Mouse (Mus musculus): ENCODE data around the gene Mpg. TPM values are rescaled to one million over a fixed set of nuclear protein-coding genes. Genes with fewer than 3 reads are reported as not detected.

The Mpg gene
- polyA plus RNA-seq, 1 experiment from 2014 or later: 29.7 TPM

DNA sequence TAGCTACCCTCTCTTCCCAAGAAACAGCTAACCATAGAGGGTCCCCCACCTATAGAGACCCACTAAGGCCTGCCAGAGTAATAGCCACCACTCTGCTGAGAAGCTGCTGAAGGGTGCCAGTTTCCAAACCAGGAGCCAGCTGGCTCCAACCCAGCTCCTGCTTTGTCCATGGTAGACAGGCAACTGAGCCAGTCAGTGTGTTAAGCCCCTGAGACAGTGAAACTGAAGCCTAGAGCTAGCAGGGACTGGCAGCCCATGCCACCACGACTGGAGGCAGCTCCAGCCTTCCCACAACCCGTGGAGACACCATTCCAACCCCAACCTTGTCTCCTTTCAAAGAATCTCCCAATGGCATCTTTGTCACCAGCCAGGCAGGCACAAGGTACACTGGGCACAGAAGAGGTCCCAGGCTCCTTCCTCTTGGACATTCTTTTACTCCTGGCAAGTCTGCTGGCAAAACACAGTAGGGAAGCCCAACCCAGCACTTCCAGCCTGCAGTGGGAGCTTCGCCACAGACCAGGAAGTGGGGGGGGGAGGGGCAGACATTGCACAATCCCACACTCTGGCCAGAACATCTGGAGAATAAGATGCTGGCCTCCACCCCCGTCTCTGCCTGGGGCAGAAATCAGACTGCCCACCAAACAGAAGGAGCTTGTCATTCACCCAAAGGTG is 1.7 kb upstream of the Mpg start:
- H3K27me3 ChIP-seq (replicated peaks; ENCODE audit: control insufficient read depth, insufficient read depth, low read length): no peaks in the 10 kb centered on the region
- WGBS: 24% methylated on average over 4 of the region's 4 CpGs
- ATAC-seq (ENCODE audit: low read depth) (no peak; the same call in 1 of the 2 replicates), DNase-seq (ENCODE audit: low spot score) (peak; percentile 86)
- H3K4me3 ChIP-seq (ENCODE audit: low read depth, low read length): no peak overlapping the region
- H3K9ac ChIP-seq (ENCODE audit: low read depth, low read length): no peak overlapping the region
- H3K9me3 ChIP-seq (ENCODE audit: control insufficient read depth, low read length): no peaks in the 10 kb centered on the region
- peaks cover 9% of the 10 kb centered on the region; the same call in 1 of the 2 replicates for H3K36me3 ChIP-seq (ENCODE audit: control insufficient read depth, insufficient read depth, low read length)
- peak overlapping the region; percentile 79 for H3K27ac ChIP-seq (replicated peaks; ENCODE audit: low read depth, low read length)
- H3K4me2 ChIP-seq (ENCODE audit: low read depth, low read length): peak overlapping the region; percentile 7; the same call in 1 of the 2 replicates
- peaks cover 46% of the 10 kb centered on the region for H3K4me1 ChIP-seq (ENCODE audit: control insufficient read depth, insufficient read depth, low read length)

DNA sequence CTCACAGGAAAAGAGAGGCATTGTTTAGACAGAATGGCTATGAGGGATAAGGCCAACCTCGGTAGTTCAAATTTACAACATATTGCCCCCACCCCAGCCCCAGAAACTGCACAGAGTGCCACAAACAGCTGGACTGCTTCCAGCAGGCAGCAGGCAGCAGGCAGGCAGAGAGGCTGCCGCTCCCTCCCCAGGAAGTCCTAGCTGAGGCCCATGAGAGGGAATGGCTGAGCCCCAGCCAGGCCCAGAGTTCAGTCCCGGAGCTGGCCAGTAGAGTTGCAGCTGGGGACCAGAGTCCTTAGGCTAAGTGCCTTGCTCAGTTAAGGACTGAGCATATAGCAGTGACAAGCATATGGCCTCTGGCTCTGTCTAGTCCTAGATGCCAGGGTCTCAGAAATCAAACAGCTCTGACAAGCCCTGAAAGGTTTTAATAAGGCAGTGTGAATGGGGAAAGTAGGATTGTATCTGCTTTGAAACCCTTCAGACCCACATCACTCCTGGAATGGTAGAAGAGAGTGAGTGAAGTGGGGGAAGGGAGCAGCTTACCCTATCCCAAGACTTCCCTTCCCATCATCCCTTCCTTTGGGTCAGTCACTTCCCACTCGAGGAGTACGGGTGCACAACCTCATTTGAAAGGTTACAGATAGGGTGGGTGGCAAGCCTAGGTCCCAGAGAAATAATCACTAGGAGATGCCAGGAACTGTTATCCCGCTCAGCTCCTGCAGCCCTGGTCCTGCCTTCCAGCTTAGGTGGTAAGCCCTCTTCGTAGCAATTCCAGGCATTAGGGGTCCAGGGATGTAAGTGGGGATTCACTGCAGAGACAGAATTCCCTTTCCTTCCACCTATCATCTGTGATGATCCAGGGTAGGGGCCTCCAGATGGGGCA is 842 bp upstream of the Mpg start:
- Histone ChIP-seq H3K27ac (replicated peaks; ENCODE audit: low read depth, low read length) (peak overlapping the region; percentile 79), H3K9ac (ENCODE audit: low read depth, low read length) (no peak overlapping the region), H3K27me3 (replicated peaks; ENCODE audit: control insufficient read depth, insufficient read depth, low read length) (no peaks in the 10 kb centered on the region), H3K9me3 (ENCODE audit: control insufficient read depth, low read length) (no peaks in the 10 kb centered on the region), H3K4me1 (ENCODE audit: control insufficient read depth, insufficient read depth, low read length) (peaks cover 43% of the 10 kb centered on the region), H3K4me3 (ENCODE audit: low read depth, low read length) (0 out of 2 replicates have a peak overlapping the region, but pooled peaks have one; percentile 74), H3K36me3 (ENCODE audit: control insufficient read depth, insufficient read depth, low read length) (peaks cover 14% of the 10 kb centered on the region), H3K4me2 (ENCODE audit: low read depth, low read length) (peak overlapping the region; percentile 84; the same call in 1 of the 2 replicates)
- 44% methylated on average over 7 of the region's 7 CpGs for WGBS
- ATAC-seq (ENCODE audit: low read depth) (no peak), DNase-seq (ENCODE audit: low spot score) (peak; percentile 73)

DNA sequence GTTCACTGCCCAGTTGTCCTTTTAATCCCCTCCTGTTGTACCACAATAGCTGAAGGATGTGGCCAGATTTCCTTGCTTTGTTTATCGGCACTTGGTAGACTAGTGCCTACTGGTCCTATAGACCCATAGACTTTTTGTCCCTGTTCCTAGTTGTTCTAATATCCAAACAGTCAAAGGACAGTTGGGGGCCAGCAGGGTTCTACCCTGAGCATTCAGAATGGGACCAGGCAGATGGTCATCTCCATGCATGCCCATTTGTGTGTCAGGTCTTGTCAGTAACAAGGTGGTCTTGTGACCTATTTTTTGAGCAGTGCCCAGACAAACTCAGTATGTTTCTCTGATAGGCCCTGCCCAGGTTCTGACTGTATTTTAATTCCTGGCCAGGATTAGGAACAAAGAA is 736 bp downstream of the Mpg start:
- Histone ChIP-seq H3K27ac (replicated peaks; ENCODE audit: low read depth, low read length) (peak overlapping the region; percentile 79), H3K4me2 (ENCODE audit: low read depth, low read length) (peak overlapping the region; percentile 84), H3K9ac (ENCODE audit: low read depth, low read length) (peak overlapping the region; percentile 86), H3K36me3 (ENCODE audit: control insufficient read depth, insufficient read depth, low read length) (peaks cover 27% of the 10 kb centered on the region), H3K9me3 (ENCODE audit: control insufficient read depth, low read length) (no peaks in the 10 kb centered on the region), H3K27me3 (replicated peaks; ENCODE audit: control insufficient read depth, insufficient read depth, low read length) (no peaks in the 10 kb centered on the region), H3K4me3 (ENCODE audit: low read depth, low read length) (peak overlapping the region; percentile 74), H3K4me1 (ENCODE audit: control insufficient read depth, insufficient read depth, low read length) (peaks cover 37% of the 10 kb centered on the region)
- whole genome bisulfite sequencing: 33% methylated on average over 1 of the region's 1 CpGs
- ATAC-seq (ENCODE audit: low read depth): no peak
- DNase-seq (ENCODE audit: low spot score): no peak

DNA sequence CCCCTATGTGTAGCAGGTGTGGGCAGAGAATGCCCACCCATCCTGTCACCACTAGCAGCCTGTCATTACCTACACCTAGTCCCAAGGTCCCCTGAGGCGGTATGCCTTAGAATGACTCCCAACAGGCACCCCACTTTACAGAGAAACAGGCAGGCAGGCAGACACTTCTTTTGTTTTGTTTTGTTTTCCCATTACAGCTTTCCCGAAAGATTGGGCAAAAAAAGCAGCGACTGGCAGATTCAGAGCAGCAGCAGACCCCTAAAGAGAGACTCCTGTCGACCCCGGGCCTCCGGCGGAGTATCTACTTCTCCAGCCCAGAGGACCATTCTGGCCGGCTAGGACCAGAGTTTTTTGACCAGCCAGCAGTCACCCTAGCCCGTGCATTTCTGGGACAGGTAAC is 1.2 kb downstream of the Mpg start:
- no peaks in the 10 kb centered on the region for H3K27me3 ChIP-seq (replicated peaks; ENCODE audit: control insufficient read depth, insufficient read depth, low read length)
- H3K4me3 ChIP-seq (ENCODE audit: low read depth, low read length): peak overlapping the region; percentile 74; the same call in 1 of the 2 replicates
- peak overlapping the region; percentile 84; the same call in 1 of the 2 replicates for H3K4me2 ChIP-seq (ENCODE audit: low read depth, low read length)
- H3K4me1 ChIP-seq (ENCODE audit: control insufficient read depth, insufficient read depth, low read length): peaks cover 33% of the 10 kb centered on the region
- DNase-seq (ENCODE audit: low spot score): no peak
- H3K9ac ChIP-seq (ENCODE audit: low read depth, low read length): peak overlapping the region; percentile 32; the same call in 1 of the 2 replicates
- H3K9me3 ChIP-seq (ENCODE audit: control insufficient read depth, low read length): no peaks in the 10 kb centered on the region
- 77% methylated on average over 9 of the region's 9 CpGs for WGBS
- H3K36me3 ChIP-seq (ENCODE audit: control insufficient read depth, insufficient read depth, low read length): peaks cover 32% of the 10 kb centered on the region
- H3K27ac ChIP-seq (replicated peaks; ENCODE audit: low read depth, low read length): peak overlapping the region; percentile 79; the same call in 1 of the 2 replicates
- no peak for ATAC-seq (ENCODE audit: low read depth)

DNA sequence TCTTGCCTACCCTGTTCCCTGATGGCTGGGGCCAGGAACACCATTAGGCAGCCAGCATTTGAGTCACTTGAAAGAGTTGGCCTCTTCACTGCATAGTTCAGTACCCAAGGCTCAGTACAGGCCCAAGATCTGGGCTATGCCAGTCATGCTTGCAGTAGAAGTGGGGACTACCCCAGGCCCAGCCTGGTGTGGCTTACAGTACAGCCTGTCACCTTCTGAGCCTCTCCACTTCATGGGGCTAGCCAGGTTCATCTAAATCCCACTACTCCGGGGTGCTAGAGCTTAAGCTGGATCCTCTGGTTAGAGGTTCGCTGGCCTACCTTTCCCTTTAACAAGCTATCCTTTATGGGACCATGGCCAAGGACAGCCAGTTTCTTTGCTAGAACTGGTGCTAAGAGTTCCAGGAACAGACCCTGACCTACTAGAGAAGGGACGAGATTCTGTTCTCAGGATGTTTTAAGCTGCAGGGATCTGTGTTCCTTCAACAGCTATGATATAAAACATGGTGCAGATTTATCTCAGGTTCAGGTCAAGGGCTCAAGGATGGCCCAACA is 2.1 kb downstream of the Mpg start:
- no peaks in the 10 kb centered on the region for H3K27me3 ChIP-seq (replicated peaks; ENCODE audit: control insufficient read depth, insufficient read depth, low read length)
- H3K4me1 ChIP-seq (ENCODE audit: control insufficient read depth, insufficient read depth, low read length): peaks cover 26% of the 10 kb centered on the region
- no peak overlapping the region for H3K9ac ChIP-seq (ENCODE audit: low read depth, low read length)
- DNase-seq (ENCODE audit: low spot score) (no peak), ATAC-seq (ENCODE audit: low read depth) (no peak)
- H3K36me3 ChIP-seq (ENCODE audit: control insufficient read depth, insufficient read depth, low read length): peaks cover 40% of the 10 kb centered on the region
- 93% methylated on average over 3 of the region's 3 CpGs for WGBS
- H3K4me2 ChIP-seq (ENCODE audit: low read depth, low read length): no peak overlapping the region
- no peak overlapping the region for H3K27ac ChIP-seq (replicated peaks; ENCODE audit: low read depth, low read length)
- H3K9me3 ChIP-seq (ENCODE audit: control insufficient read depth, low read length): no peaks in the 10 kb centered on the region
- no peak overlapping the region for H3K4me3 ChIP-seq (ENCODE audit: low read depth, low read length)

DNA sequence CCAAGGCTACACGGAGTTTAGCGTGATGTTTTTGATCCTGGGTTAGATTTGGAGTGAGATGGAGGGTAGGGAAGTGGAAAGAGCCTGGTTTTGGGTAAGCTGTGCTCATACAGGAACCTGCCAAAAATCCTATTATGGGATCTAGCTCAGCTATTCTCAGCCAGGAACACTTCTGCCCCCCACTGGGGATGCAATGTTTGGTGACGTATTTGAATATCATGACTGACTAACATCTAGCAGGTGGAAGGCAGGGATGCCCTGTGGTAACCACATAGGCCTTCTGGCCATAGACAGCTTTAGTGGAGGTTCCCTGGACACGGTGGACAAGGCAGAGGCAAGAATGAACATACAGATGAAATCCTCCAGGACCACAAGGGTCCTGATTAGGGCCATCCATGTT is 3.9 kb downstream of the Mpg start:
- WGBS: 85% methylated on average over 4 of the region's 4 CpGs

DNA sequence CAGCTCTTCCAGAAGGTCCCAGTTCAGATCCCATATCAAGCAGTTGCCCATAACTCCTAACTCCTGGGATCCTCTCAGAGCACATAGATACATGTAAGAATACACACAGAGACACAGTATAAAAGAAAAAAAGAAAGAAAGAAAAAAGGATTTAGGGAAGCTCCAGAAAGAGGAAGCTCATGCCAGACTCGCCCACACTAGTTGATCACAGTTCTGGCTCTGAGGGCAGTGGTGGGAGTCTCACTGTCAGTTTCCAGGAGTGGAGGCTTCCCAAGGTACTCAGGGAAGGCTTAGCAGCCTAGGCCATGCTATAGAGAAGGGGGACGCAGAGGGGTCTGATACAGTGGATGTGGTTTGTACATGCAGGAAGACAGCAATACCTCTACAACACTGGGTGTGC is 4.8 kb downstream of the Mpg start:
- ATAC-seq (ENCODE audit: low read depth) (no peak), DNase-seq (ENCODE audit: low spot score) (no peak)
- Histone ChIP-seq H3K4me2 (ENCODE audit: low read depth, low read length) (no peak overlapping the region), H3K9me3 (ENCODE audit: control insufficient read depth, low read length) (no peaks in the 10 kb centered on the region), H3K27me3 (replicated peaks; ENCODE audit: control insufficient read depth, insufficient read depth, low read length) (no peaks in the 10 kb centered on the region), H3K27ac (replicated peaks; ENCODE audit: low read depth, low read length) (no peak overlapping the region), H3K4me3 (ENCODE audit: low read depth, low read length) (no peak overlapping the region), H3K9ac (ENCODE audit: low read depth, low read length) (no peak overlapping the region), H3K4me1 (ENCODE audit: control insufficient read depth, insufficient read depth, low read length) (peaks cover 19% of the 10 kb centered on the region), H3K36me3 (ENCODE audit: control insufficient read depth, insufficient read depth, low read length) (peaks cover 53% of the 10 kb centered on the region)
- 82% methylated on average over 2 of the region's 2 CpGs for WGBS

More for the DNA sequence above, 3.9 kb downstream of the Mpg start:
- Histone ChIP-seq H3K9ac (ENCODE audit: low read depth, low read length) (no peak overlapping the region), H3K4me1 (ENCODE audit: control insufficient read depth, insufficient read depth, low read length) (peaks cover 21% of the 10 kb centered on the region), H3K4me3 (ENCODE audit: low read depth, low read length) (no peak overlapping the region), H3K9me3 (ENCODE audit: control insufficient read depth, low read length) (no peaks in the 10 kb centered on the region), H3K27me3 (replicated peaks; ENCODE audit: control insufficient read depth, insufficient read depth, low read length) (no peaks in the 10 kb centered on the region), H3K4me2 (ENCODE audit: low read depth, low read length) (no peak overlapping the region), H3K36me3 (ENCODE audit: control insufficient read depth, insufficient read depth, low read length) (peaks cover 53% of the 10 kb centered on the region), H3K27ac (replicated peaks; ENCODE audit: low read depth, low read length) (no peak overlapping the region)
- DNase-seq (ENCODE audit: low spot score) (no peak), ATAC-seq (ENCODE audit: low read depth) (no peak)

DNA sequence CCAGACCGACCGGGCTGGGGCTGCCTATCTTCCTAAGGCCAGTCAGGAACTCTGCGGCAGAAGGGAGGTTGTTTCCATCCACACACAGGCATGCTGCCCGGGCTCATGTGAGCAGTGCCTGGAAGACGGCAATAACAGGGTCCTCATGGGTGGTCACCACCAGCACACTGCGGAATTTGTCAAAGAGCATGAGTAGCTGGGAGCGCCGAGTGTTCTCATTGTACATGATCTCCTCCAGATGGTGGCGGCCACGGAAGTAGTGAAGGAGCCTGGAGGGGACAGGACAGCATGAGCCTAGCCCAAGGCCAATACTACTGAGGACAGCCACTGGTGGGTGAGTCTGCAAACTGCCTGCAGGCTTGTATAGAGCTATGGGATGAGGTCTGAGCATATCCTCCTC is 6.5 kb downstream of the Mpg start:
- peaks cover 56% of the 10 kb centered on the region for H3K36me3 ChIP-seq (ENCODE audit: control insufficient read depth, insufficient read depth, low read length)
- no peak overlapping the region for H3K9ac ChIP-seq (ENCODE audit: low read depth, low read length)
- H3K27me3 ChIP-seq (replicated peaks; ENCODE audit: control insufficient read depth, insufficient read depth, low read length): no peaks in the 10 kb centered on the region
- no peak overlapping the region for H3K4me2 ChIP-seq (ENCODE audit: low read depth, low read length)
- H3K27ac ChIP-seq (replicated peaks; ENCODE audit: low read depth, low read length): no peak overlapping the region; the same call in 1 of the 2 replicates
- WGBS: 64% methylated on average over 10 of the region's 10 CpGs
- no peak overlapping the region for H3K4me3 ChIP-seq (ENCODE audit: low read depth, low read length)
- peaks cover 21% of the 10 kb centered on the region for H3K4me1 ChIP-seq (ENCODE audit: control insufficient read depth, insufficient read depth, low read length)
- no peaks in the 10 kb centered on the region for H3K9me3 ChIP-seq (ENCODE audit: control insufficient read depth, low read length)
- peak; percentile 41; the same call in 1 of the 2 replicates for ATAC-seq (ENCODE audit: low read depth)
- peak; percentile 41 for DNase-seq (ENCODE audit: low spot score)
